Mouse (Mus musculus): ENCODE measurements around the gene Ube2a. TPM values are rescaled to one million over a fixed set of nuclear protein-coding genes. Genes with fewer than 3 reads are reported as not detected.
A peak's percentile ranks its signal among the peaks of the same experiment; 100 is the strongest.

Gene Ube2a
- polyA plus RNA-seq, 1 experiment from 2014 or later = 114 TPM

- no peaks in the 10 kb centered on the region for H3K36me3 ChIP-seq
- H3K4me2 ChIP-seq = peak overlapping the region; percentile 62
- peak overlapping the region; percentile 55 for H3K4me3 ChIP-seq (replicated peaks)
- WGBS = 12% methylated on average over 31 of the region's 32 CpGs
- H3K9me3 ChIP-seq = no peaks in the 10 kb centered on the region
- H3K4me1 ChIP-seq = no peaks in the 10 kb centered on the region
- ATAC-seq (ENCODE audit: insufficient read depth, low FRiP score, low read depth) = peak; percentile 89; the same call in 1 of the 2 replicates
- no peaks in the 10 kb centered on the region for H3K27me3 ChIP-seq (replicated peaks)
- H3K27ac ChIP-seq = peak overlapping the region; percentile 54; the same call in 1 of the 2 replicates
- peak overlapping the region; percentile 37; the same call in 1 of the 2 replicates for H3K9ac ChIP-seq
Measured at GRCm38 (mm10) chrX:36903115-36903768, 29.5 kb downstream of the Ube2a start.

DNA sequence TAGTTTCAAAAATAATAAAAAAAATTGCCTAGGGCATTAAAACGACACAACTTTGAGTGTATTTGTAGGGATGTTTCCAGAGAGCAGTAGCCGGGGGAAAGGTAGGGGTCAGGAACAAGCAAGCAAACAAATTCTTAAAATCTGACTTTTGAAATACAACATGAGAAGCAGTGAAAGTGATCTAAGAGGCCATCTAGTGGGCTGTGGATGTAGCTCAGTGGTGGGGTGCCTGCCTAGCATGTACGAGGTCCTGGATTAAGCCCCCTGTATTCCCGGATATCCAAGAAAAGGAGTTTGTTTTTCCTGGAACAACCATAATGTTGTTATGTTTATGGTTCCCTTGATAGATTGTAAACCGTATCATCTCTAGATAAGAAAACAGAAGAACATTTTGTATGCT lies 32.8 kb downstream of the Ube2a start:
- Histone ChIP-seq H3K4me3 (replicated peaks) (no peak overlapping the region), H3K9ac (no peak overlapping the region), H3K27me3 (replicated peaks) (no peaks in the 10 kb centered on the region), H3K4me2 (no peak overlapping the region), H3K4me1 (no peaks in the 10 kb centered on the region), H3K36me3 (no peaks in the 10 kb centered on the region), H3K27ac (no peak overlapping the region), H3K9me3 (no peaks in the 10 kb centered on the region)
- no peak for ATAC-seq (ENCODE audit: insufficient read depth, low FRiP score, low read depth)
- WGBS = 30% methylated on average over 5 of the region's 5 CpGs

GRCm38 (mm10) chrX:36911343-36911742 lies 37.6 kb downstream of the Ube2a start:
- Histone ChIP-seq H3K27ac (no peak overlapping the region), H3K9ac (no peak overlapping the region), H3K4me2 (no peak overlapping the region), H3K36me3 (no peaks in the 10 kb centered on the region), H3K4me1 (no peaks in the 10 kb centered on the region), H3K4me3 (replicated peaks) (no peak overlapping the region), H3K9me3 (no peaks in the 10 kb centered on the region), H3K27me3 (replicated peaks) (no peaks in the 10 kb centered on the region)
- 48% methylated on average over 12 of the region's 12 CpGs for WGBS
- no peak for ATAC-seq (ENCODE audit: insufficient read depth, low FRiP score, low read depth)

- Histone ChIP-seq H3K4me2 (no peak overlapping the region), H3K9me3 (no peaks in the 10 kb centered on the region), H3K4me3 (replicated peaks) (no peak overlapping the region), H3K9ac (no peak overlapping the region), H3K27ac (no peak overlapping the region), H3K27me3 (replicated peaks) (no peaks in the 10 kb centered on the region), H3K4me1 (no peaks in the 10 kb centered on the region), H3K36me3 (no peaks in the 10 kb centered on the region)
- 78% methylated on average over 1 of the region's 1 CpGs for WGBS
- no peak; the same call in 1 of the 2 replicates for ATAC-seq (ENCODE audit: insufficient read depth, low FRiP score, low read depth)
Measured at GRCm38 (mm10) chrX:36917749-36918148, 44.0 kb downstream of the Ube2a start.

DNA sequence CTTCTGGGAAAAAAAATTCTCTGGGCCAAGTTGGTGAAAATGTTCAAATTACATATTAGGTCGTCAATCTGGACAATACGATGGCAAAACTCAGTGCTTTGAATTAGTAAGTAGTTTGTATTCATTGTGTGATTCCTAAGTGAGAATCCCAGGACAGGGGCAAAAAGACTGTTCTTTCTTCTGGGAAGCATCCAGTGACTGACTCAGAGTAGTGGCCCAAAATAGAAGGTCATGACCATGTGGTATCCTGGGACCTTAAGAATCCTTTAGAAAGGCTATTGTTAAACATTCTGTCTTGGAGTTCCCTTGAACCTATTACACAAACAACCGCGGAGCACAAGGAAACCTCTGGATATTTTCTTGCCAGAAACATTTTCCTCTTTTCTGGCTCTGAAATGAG lies 47.6 kb downstream of the Ube2a start:
- no peak overlapping the region for H3K9ac ChIP-seq
- H3K4me3 ChIP-seq (replicated peaks) = no peak overlapping the region
- no peaks in the 10 kb centered on the region for H3K36me3 ChIP-seq
- H3K27me3 ChIP-seq (replicated peaks) = no peaks in the 10 kb centered on the region
- no peak for ATAC-seq (ENCODE audit: insufficient read depth, low FRiP score, low read depth)
- H3K4me2 ChIP-seq = no peak overlapping the region
- WGBS = 83% methylated on average over 4 of the region's 4 CpGs
- H3K4me1 ChIP-seq = no peaks in the 10 kb centered on the region
- H3K27ac ChIP-seq = no peak overlapping the region
- no peaks in the 10 kb centered on the region for H3K9me3 ChIP-seq

DNA sequence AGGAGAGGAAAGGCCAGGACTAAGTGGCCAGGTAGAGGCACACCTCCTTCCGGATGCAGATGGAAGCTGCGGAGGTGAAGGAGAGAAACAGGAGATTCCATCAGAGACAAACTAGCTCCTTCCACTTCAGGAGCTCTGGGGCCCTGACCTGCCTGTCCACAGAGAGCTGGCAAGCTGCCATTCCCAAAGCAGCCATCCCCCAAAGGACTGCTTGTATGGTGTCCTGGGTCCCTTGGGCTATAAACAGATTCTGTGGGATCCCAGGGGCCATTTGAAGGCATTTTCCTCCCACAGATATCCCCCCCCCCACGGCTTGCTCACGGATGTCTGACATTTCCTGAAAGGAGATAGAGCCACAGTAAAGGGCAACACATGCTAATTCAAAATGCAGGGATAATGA lies 55.1 kb downstream of the Ube2a start:
- Histone ChIP-seq H3K27me3 (replicated peaks) (no peaks in the 10 kb centered on the region), H3K4me1 (no peaks in the 10 kb centered on the region), H3K36me3 (no peaks in the 10 kb centered on the region), H3K9me3 (no peaks in the 10 kb centered on the region), H3K4me2 (no peak overlapping the region), H3K9ac (no peak overlapping the region), H3K27ac (no peak overlapping the region), H3K4me3 (replicated peaks) (no peak overlapping the region)
- no peak for ATAC-seq (ENCODE audit: insufficient read depth, low FRiP score, low read depth)
- WGBS = 73% methylated on average over 4 of the region's 4 CpGs

DNA sequence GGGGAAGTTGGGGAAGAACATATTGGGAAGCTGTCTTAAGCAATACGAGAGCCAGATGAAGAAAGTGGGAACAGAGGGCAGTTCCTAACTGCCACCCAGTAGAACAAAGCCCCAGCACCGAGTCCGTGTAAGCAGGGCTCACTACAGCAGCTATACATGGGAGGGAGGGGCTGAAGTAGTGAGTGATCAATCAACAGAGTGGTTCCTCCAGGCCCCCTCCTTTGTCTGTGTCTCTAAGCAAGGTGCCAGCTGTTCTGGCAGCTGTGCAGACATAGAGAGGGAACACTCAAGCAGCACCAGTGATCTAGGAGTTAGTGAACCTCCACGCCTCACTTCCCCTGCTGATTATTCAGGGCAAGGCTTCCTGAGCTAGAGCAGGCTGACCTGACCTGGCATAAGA lies 56.0 kb downstream of the Ube2a start:
- Histone ChIP-seq H3K36me3 (no peaks in the 10 kb centered on the region), H3K9me3 (no peaks in the 10 kb centered on the region), H3K4me3 (replicated peaks) (no peak overlapping the region), H3K4me1 (no peaks in the 10 kb centered on the region), H3K27ac (no peak overlapping the region), H3K27me3 (replicated peaks) (no peaks in the 10 kb centered on the region), H3K9ac (no peak overlapping the region), H3K4me2 (no peak overlapping the region)
- ATAC-seq (ENCODE audit: insufficient read depth, low FRiP score, low read depth) = no peak
- WGBS = 69% methylated on average over 4 of the region's 4 CpGs

- H3K36me3 ChIP-seq = no peaks in the 10 kb centered on the region
- no peak overlapping the region for H3K9ac ChIP-seq
- H3K27ac ChIP-seq = no peak overlapping the region
- 30% methylated on average over 1 of the region's 1 CpGs for WGBS
- H3K4me2 ChIP-seq = no peak overlapping the region
- ATAC-seq (ENCODE audit: insufficient read depth, low FRiP score, low read depth) = no peak
- H3K27me3 ChIP-seq (replicated peaks) = no peaks in the 10 kb centered on the region
- no peaks in the 10 kb centered on the region for H3K9me3 ChIP-seq
- no peaks in the 10 kb centered on the region for H3K4me1 ChIP-seq
- no peak overlapping the region for H3K4me3 ChIP-seq (replicated peaks)
Measured at GRCm38 (mm10) chrX:36930574-36930973, 56.9 kb downstream of the Ube2a start.

Other genes starting within 250 kb of the Ube2a start
- 2.1 TPM in 2 replicates for gene Akap17b, start 228.5 kb upstream of the Ube2a start, polyA plus RNA-seq (2015; fragmentation: Nextera tagmentation; extraction: Ambion mirVana)
- gene Slc25a43, start 130.2 kb upstream of the Ube2a start, polyA plus RNA-seq (2015; fragmentation: Nextera tagmentation; extraction: Ambion mirVana) = 1.9 and 2.1 TPM in 2 replicates
- 736 and 754 TPM in 2 replicates for gene Slc25a5, start 78.2 kb upstream of the Ube2a start, polyA plus RNA-seq (2015; fragmentation: Nextera tagmentation; extraction: Ambion mirVana)
- gene C330007P06Rik, start 211 bp downstream of the Ube2a start, polyA plus RNA-seq (2015; fragmentation: Nextera tagmentation; extraction: Ambion mirVana) = 26.9 and 28.4 TPM in 2 replicates
- gene Nkrf, start 29.0 kb downstream of the Ube2a start, polyA plus RNA-seq (2015; fragmentation: Nextera tagmentation; extraction: Ambion mirVana) = 1.6 and 1.9 TPM in 2 replicates
- 15.9 and 16.2 TPM in 2 replicates for gene Sept6, start 117.9 kb downstream of the Ube2a start, polyA plus RNA-seq (2015; fragmentation: Nextera tagmentation; extraction: Ambion mirVana)
- 0.10 and 0.17 TPM in 2 replicates for gene Sowahd, start 174.9 kb downstream of the Ube2a start, polyA plus RNA-seq (2015; fragmentation: Nextera tagmentation; extraction: Ambion mirVana)
- 527 and 550 TPM in 2 replicates for gene Rpl39, start 211.5 kb downstream of the Ube2a start, polyA plus RNA-seq (2015; fragmentation: Nextera tagmentation; extraction: Ambion mirVana)
- gene Upf3b, start 236.4 kb downstream of the Ube2a start, polyA plus RNA-seq (2015; fragmentation: Nextera tagmentation; extraction: Ambion mirVana) = 22.3 and 23.6 TPM in 2 replicates